Mouse (Mus musculus): ENCODE results near the gene Pmpca.

DNA sequence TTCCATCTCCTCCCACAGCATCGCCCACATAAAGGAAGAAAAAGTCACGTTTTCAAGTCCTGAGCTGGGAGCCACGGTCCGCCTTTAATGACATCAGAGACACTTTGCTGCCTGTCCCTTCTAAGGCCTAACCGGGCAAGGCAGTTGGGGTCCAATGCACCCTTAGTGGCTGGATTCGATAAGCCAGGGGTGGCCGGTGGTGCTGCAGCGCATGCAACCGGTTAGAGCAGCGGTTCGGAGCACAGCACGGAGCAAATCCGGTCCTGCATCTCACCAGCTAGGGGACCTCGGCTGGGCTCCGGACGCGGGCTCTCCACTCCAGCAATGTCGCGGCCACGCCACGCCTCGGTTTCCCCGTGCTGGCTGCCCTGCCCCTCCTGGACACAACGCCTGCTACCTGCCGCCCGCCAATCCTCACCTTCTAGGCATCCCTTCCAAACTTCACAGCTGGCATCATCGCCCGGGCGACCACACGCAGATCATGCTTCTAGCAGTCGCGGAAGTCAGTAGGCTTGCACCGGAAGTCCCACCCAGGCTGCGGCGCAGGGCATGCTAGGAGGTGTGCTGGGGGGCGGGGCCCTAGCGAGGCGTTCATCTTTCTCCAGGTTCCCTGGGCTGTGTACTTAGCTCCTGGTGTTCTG is 8.9 kb upstream of the Pmpca start, which contains the start of gene Snapc4:
- TF ChIP-seq CTCF (IDR thresholded peaks at IDR 0.05; ENCODE audit: low read depth) (no peak), EP300 (optimal IDR thresholded peaks at IDR 0.05) (no peak)

Data from stomach, postnatal 0 days (tissue).